Mouse (Mus musculus): ENCODE measurements around the gene Sinhcaf. TPM values are rescaled to one million over a fixed set of nuclear protein-coding genes. Genes with fewer than 3 reads are reported as not detected.

The Sinhcaf gene
- total RNA-seq, 2 experiments from 2014 or later: 1.9 to 2.1 TPM

- peak; percentile 1 to 12 for DNase-seq (ENCODE audit: low spot score in 2 of 2)
Observed at GRCm38 (mm10) chr6:148894888-148895772, 51.1 kb downstream of the Sinhcaf start.

GRCm38 (mm10) chr6:148873911-148874310, 72.4 kb downstream of the Sinhcaf start:
- DNase-seq (ENCODE audit: low spot score in 2 of 2): no peak

Other genes starting within 250 kb of the Sinhcaf start
- 10 to 100 TPM; 49.1 to 52.0 TPM for gene Ipo8, start 115.0 kb downstream of the Sinhcaf start, total RNA-seq (2021)
- gene Caprin2, start 50.2 kb downstream of the Sinhcaf start, total RNA-seq (2021): 1 to 10 TPM; 7.1 to 9.0 TPM
- gene Dennd5b, start 155.2 kb upstream of the Sinhcaf start, total RNA-seq (2021): 10 to 100 TPM; 61.8 to 62.2 TPM
- gene Gm10203, start 183.7 kb upstream of the Sinhcaf start, total RNA-seq (2021): not detected
- 1 to 10 TPM; 1.5 to 3.6 TPM for gene Etfbkmt, start 193.4 kb upstream of the Sinhcaf start, total RNA-seq (2021)
- gene Amn1, start 242.2 kb upstream of the Sinhcaf start, total RNA-seq (2021): 10 to 100 TPM; 28.5 to 30.6 TPM